Mouse (Mus musculus): ENCODE results near the gene Trpc2.
"Not testable (repeated sequence)": the region's sequence is repeated elsewhere in the genome, so short reads cannot be mapped to it uniquely, and the experiment has no call there.

The Trpc2 gene

GRCm38 (mm10) chr7:102082816-102083215, at the start of gene Trpc2:
Gene Trpc2, plus strand, starts transcription at chr7:102083116.
- DNase-seq (ENCODE audit: extremely low read depth, insufficient read length, low spot score), result no peak

DNA sequence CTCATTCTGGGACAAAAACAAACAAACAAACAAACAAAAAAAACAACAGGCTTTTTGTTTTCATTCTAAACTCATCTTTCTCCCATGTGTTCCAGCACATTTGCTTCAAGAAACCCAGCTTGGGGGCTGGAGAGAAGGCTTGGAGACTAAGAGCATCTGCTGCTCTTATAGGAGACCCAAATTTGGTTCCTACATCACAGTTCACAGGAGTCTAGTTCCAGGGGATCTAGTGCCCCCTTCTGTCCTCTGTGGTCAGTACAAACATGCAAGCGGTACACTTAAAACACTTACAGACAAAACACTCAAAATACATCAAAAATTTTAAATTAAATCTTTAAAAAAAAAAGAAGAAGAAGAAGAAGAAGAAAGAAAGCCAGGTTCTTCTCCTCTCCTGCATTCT, 48.0 kb upstream of the Trpc2 start:
- no peak for DNase-seq (ENCODE audit: extremely low read depth, insufficient read length, low spot score)

GRCm38 (mm10) chr7:102035534-102035933, 47.4 kb upstream of the Trpc2 start:
- DNase-seq (ENCODE audit: extremely low read depth, insufficient read length, low spot score), result no peak

DNA sequence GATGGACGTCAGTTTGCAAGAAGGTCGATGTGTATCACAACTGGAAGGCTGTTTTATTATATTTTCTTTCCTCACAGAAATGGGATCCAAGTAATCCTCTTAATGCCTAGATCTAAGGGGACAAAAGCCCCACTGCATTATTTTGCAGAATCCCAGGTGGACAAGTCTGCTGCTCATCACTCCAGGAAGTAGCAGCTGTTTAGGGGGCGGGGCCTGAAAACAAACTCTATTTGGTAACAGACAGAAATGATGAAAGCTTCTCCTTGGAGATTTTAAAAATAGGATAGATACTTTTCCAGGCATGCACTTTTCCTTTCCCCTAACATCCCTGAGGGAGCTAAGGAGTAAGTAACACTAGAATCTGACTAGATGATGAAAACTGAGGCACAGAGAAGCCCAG, 45.6 kb upstream of the Trpc2 start:
- no peak for DNase-seq (ENCODE audit: extremely low read depth, insufficient read length, low spot score)

- DNase-seq (ENCODE audit: extremely low read depth, insufficient read length, low spot score), result no peak
These were observed 40.6 kb upstream of the Trpc2 start for GRCm38 (mm10) chr7:102042314-102042713.

- DNase-seq (ENCODE audit: extremely low read depth, insufficient read length, low spot score), result not testable (repeated sequence)
These were observed 34.4 kb upstream of the Trpc2 start for GRCm38 (mm10) chr7:102048524-102048923.

DNA sequence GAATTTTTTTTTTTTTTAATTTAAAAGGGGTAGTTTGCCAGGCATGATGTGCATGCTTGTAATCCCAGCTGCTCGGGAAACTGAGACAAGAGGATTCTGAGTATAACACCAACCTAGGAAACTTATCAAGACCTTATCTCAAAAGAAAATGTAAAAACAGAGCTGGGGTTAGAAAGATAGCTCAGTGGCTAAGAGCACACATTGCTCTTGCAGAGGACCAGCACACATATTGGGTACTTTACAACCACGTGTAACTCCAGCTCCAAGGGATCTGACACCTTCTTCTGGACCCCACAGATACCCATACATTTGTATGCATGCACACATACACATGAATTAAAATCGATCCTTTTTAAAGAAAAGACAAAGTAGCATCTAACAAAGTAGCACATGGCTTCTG, 21.6 kb upstream of the Trpc2 start:
- DNase-seq (ENCODE audit: extremely low read depth, insufficient read length, low spot score), result no peak

DNA sequence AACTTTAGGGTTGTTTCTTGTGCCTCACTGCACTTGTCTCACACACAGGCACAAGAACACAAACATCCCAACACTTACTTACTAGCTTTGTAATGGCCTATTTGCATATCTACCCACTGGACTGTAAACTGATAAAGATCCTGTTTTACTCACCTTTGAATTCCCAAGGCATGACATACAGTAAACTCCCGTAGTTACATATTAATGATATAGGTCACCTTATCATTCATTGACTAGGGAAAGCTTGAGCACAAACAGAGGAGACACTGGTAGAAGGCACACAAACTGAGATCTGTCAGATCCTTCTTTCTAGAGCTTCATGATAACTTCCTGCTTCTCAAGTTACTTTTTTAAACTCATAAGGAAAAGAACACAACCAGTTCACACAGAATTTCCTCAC, 20.7 kb upstream of the Trpc2 start:
- no peak for DNase-seq (ENCODE audit: extremely low read depth, insufficient read length, low spot score)

- DNase-seq (ENCODE audit: extremely low read depth, insufficient read length, low spot score), result no peak
These were observed 19.0 kb upstream of the Trpc2 start for GRCm38 (mm10) chr7:102063891-102064290.

DNA sequence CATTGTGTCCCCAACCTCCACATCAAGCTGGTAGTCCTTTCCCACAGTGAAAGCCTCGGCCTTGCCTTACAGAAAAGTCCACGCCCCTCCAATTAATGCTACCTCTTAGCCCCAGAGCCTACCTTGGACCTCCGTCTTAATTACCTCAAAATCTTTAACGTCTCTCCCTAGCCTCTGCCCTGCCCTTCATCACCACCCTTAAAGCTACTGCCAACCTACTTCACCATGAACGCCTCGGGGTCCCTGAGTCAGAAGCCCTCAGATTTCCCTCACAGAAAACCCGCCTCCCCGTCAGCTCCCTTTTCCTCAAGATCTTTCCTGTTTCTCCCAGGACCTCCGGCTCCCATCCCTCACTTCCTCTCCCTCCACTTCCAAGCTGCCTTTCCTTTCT, 18.3 kb upstream of the Trpc2 start:
- DNase-seq (ENCODE audit: extremely low read depth, insufficient read length, low spot score), result no peak

DNA sequence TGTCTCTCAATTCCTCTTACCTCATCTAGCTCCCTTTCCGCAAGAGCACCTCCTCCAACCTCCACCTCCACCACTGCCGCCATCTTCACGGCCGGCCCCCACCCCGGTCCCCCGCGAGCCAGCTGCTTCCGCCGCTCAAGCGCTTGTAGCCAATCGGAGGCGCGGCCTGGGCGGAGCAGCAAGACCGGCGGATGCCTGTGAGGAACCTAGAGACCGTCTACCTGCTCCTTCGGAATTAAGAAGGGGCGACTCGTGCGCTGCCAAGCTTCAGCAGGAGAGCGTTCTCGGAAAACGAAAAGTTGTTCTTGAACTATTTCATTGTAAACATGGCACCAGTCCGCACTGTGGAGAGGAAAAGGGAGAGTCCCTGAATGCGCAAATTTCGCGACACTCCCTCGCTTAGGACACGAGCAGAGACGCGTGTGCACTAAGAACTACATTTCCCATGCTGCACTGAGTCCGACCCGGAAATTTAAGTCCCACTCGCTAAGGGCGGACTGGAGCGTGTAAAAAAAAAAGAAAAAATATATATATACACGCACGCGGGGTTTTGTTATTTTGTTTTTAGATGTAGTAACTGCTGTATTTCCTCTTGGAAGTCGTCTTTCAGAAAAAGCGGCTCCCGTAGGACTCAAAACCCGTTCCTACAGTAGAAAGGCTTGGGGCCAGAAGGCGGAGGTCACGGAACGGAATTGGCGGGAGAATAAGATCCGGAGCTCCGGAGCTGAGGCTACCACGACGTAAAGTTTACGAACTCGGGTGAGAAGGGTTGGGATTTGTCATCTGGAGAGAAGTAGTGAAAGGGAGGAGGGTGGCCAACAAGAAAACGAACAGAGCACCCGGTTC, 17.6 kb upstream of the Trpc2 start, which contains the start of the genes Rnf121, Xndc1 and Xntrpc:
Gene Rnf121 (minus strand): TSS at position 424 of the 846 bp plus-strand sequence.
Gene Xndc1 (plus strand): TSS at position 466 of the 846 bp plus-strand sequence.
Gene Xntrpc (plus strand): TSS at position 668 of the 846 bp plus-strand sequence.
- DNase-seq (ENCODE audit: extremely low read depth, insufficient read length, low spot score), result peak; percentile 90

- DNase-seq (ENCODE audit: extremely low read depth, insufficient read length, low spot score), result no peak
These were observed 16.6 kb upstream of the Trpc2 start for GRCm38 (mm10) chr7:102066363-102066762.

GRCm38 (mm10) chr7:102076714-102077296, 6.1 kb upstream of the Trpc2 start:
- no peak for DNase-seq (ENCODE audit: extremely low read depth, insufficient read length, low spot score)

- DNase-seq (ENCODE audit: extremely low read depth, insufficient read length, low spot score), result no peak
These were observed 4.4 kb upstream of the Trpc2 start for GRCm38 (mm10) chr7:102078517-102078916.

DNA sequence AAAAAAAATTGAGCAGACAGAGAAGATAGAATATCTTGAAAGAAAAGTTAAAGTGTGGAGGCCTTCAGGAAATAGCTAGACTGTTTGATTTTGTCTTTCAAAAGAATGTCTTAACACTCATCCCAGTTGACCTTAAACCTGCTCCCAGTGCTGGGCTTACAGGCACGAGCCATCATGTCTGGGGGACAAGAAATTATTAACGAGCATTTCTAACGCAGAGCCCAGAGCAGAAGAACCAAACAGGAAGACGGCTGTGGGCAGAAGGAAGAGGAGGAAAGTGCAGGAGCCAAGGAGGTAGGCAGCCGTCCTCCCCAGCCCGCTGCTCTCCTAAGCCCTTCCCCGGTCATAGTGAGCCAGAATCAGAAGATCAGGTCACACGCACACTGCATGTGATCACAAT, 2.6 kb upstream of the Trpc2 start:
- DNase-seq (ENCODE audit: extremely low read depth, insufficient read length, low spot score), result no peak

DNA sequence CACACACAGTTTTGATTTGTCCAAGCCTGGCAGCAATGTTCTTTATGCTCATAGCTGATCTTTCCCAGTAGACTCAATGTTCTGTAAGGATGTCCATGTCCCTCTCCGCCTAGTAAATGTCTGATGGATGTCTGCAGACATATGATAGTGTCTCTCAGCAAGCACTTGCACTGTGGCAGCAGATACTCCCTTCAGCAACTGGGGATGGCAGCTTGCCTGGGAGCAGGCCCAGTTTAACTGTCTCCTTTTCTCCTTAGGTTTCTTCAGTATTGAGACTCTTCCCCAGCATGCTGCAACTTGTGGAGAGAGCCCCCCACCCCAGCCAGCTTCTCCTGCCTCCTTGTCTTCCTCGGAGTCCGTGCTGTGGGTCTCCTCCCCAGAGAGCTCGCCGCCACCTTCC, 1.1 kb upstream of the Trpc2 start:
- DNase-seq (ENCODE audit: extremely low read depth, insufficient read length, low spot score), result no peak

- DNase-seq (ENCODE audit: extremely low read depth, insufficient read length, low spot score), result no peak
These were observed 1.3 kb downstream of the Trpc2 start for GRCm38 (mm10) chr7:102084041-102084696.

- DNase-seq (ENCODE audit: extremely low read depth, insufficient read length, low spot score), result no peak
These were observed 4.4 kb downstream of the Trpc2 start for GRCm38 (mm10) chr7:102087336-102087735.

DNA sequence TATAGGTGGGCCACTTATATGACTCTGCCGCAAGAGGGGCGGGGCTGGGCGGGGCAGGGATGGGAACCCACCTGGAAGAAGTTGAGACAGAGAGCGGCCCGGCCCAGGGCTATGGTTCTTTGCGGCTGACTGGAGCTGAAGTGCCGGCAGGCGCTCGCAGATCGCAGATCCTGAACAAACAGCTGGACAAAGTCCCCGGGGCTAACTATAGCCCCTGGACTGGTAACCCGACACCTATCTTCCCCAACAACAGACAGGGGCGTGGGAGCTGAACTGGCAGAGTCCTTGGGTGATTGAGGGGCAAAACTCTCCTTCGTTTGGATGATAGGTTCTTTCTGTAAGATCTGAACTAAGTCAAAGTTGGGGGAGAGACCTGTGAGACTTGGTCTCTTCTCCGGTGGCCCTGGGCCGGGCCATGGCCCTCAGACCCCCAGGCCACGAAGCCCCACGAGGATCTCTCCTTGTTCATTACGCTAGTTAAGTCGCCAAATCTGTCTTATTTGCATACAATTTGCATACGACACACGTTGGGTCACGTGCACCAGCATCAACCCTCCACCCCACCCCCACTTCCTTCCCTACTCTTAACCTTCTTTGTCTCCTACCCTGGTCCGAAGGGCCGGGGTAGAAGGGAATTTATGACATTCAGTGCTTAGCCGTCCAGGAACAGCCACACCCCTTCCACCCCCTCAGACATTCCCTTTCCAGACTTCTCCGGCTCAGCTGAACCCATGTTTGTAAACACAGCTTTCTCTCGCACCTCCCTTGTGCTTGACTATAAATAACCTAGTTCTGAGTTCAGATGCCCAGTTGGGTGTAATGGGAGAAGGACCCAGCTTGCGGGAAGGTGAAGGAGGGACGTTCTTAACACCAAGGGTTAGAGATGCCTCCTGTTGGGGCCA, 17.1 kb downstream of the Trpc2 start:
- no peak for DNase-seq (ENCODE audit: extremely low read depth, insufficient read length, low spot score)

- no peak for DNase-seq (ENCODE audit: extremely low read depth, insufficient read length, low spot score)
These were observed 18.0 kb downstream of the Trpc2 start for GRCm38 (mm10) chr7:102100868-102101267.

GRCm38 (mm10) chr7:102101487-102101886, 18.6 kb downstream of the Trpc2 start, which contains the start of gene Art1:
Gene Art1, plus strand, starts transcription at chr7:102101743.
- no peak for DNase-seq (ENCODE audit: extremely low read depth, insufficient read length, low spot score)
